9 mouse cellular contexts compared by ENCODE assay signal in genomic region chr19:44265911-44266337, GRCm38 (mm10). TPM values are rescaled to one million over a fixed set of nuclear protein-coding genes. Genes with fewer than 3 reads are reported as not detected.
A peak's percentile ranks its signal among the peaks of the same experiment; 100 is the strongest.
DNase-seq lines count a peak whose midpoint lies in the region; ATAC-seq lines count a peak whose summit lies in the region.
"Had no signal": no experiment of that assay in that cellular context is flagged by ENCODE, and none has a peak within 500 bp of the region (broad histone marks: within the 10 kb centered on the region; RNA-seq: fewer than 3 reads in every experiment).

No protein-coding gene starts in this region.

- no peaks in the 10 kb centered on the region for H3K9me3 ChIP-seq in lung, embryonic 16.5 days (ENCODE audit: control insufficient read depth, low read length)
- H3K9me3 ChIP-seq in liver, embryonic 11.5 days (ENCODE audit: control insufficient read depth, low read length), result no peaks in the 10 kb centered on the region

- peaks cover 10% of the 10 kb centered on the region for H3K4me1 ChIP-seq in lung, embryonic 16.5 days (replicated peaks; ENCODE audit: control insufficient read depth, insufficient read depth, low read length)
- peaks cover 24% of the 10 kb centered on the region for H3K4me1 ChIP-seq in liver, embryonic 11.5 days (replicated peaks; ENCODE audit: control insufficient read depth, insufficient read depth, low read length)

- H3K27me3 ChIP-seq in lung, embryonic 16.5 days (ENCODE audit: control insufficient read depth, insufficient read depth, low read depth, low read length), result no peaks in the 10 kb centered on the region
- no peaks in the 10 kb centered on the region for H3K27me3 ChIP-seq in liver, embryonic 11.5 days (replicated peaks; ENCODE audit: control insufficient read depth, insufficient read depth, low read length)

- H3K4me2 ChIP-seq in lung, embryonic 16.5 days (ENCODE audit: low read depth, low read length), result no peak overlapping the region
- peak overlapping the region; percentile 90 for H3K4me2 ChIP-seq in liver, embryonic 11.5 days

- ATAC-seq in lung, embryonic 16.5 days (ENCODE audit: low read depth), result no peak
- ATAC-seq in liver, embryonic 11.5 days (replicated peaks; ENCODE audit: low FRiP score), result peak; percentile 35

- no peaks in the 10 kb centered on the region for H3K36me3 ChIP-seq in lung, embryonic 16.5 days (ENCODE audit: control insufficient read depth, insufficient read depth, low read length)
- no peaks in the 10 kb centered on the region for H3K36me3 ChIP-seq in liver, embryonic 11.5 days (ENCODE audit: control insufficient read depth, insufficient read depth, low read length)

- DNase-seq in cerebellum, adult 9-11 months, result peak; percentile 50
- DNase-seq in cerebellum, postnatal 36 days, result no peak
- no peak for DNase-seq in lung, postnatal 14 days
- no peak for DNase-seq in liver, embryonic 11.5 days (ENCODE audit: low spot score)
- DNase-seq in retina, embryonic 14.5 days (ENCODE audit: low spot score), result peak; percentile 49
- no peak for DNase-seq in ovary, postnatal 14 days (ENCODE audit: low spot score)
- DNase-seq in frontal cortex, adult 2 months (ENCODE audit: extremely low spot score in 1 of 2, low spot score in 1 of 2), result no peak
- DNase-seq: lung, adult 18-20 months had no signal

- H3K27ac ChIP-seq in lung, embryonic 16.5 days (ENCODE audit: low read length), result peak overlapping the region; percentile 95
- H3K27ac ChIP-seq in liver, embryonic 11.5 days (ENCODE audit: low read depth, low read length), result peak overlapping the region; percentile 94

- no peak overlapping the region for H3K9ac ChIP-seq in lung, embryonic 16.5 days (ENCODE audit: low read length)
- 0 out of 2 replicates have a peak overlapping the region, but pooled peaks have one; percentile 12 for H3K9ac ChIP-seq in liver, embryonic 11.5 days (ENCODE audit: low read depth, low read length)

- WGBS in lung, embryonic 16.5 days, result 57% methylated on average over 5 of the region's 5 CpGs
- 46% methylated on average over 5 of the region's 5 CpGs for WGBS in liver, embryonic 11.5 days

- H3K4me3 ChIP-seq in lung, embryonic 16.5 days (ENCODE audit: low read length), result no peak overlapping the region
- no peak overlapping the region for H3K4me3 ChIP-seq in liver, embryonic 11.5 days (ENCODE audit: low read depth, low read length)

RNA-seq across cellular contexts. Expression of gene Scd2, which starts 27.6 kb away (rescaled TPM):
- 225 and 232 TPM in 2 replicates for polyA plus RNA-seq in lung, embryonic 16.5 days (2015; fragmentation: Nextera tagmentation; extraction: Ambion mirVana)
- 212 and 231 TPM in 2 replicates for polyA plus RNA-seq in liver, embryonic 11.5 days (2014; fragmentation: Nextera tagmentation; extraction: Ambion mirVana)
- polyA plus RNA-seq in frontal cortex, adult 2 months (2012; rRNA removed), result 626 and 656 TPM in 2 replicates

Comparison
In these comparisons a context has a peak if more than half of its experiments do, and no peak if none do; other contexts are left out.
1. DNase-seq: peak in cerebellum, adult 9-11 months (single experiment) and retina, embryonic 14.5 days (single experiment); none in cerebellum, postnatal 36 days (0 of 2), lung, postnatal 14 days (single experiment), liver, embryonic 11.5 days (single experiment), ovary, postnatal 14 days (single experiment) and frontal cortex, adult 2 months (0 of 2).